Mouse (Mus musculus): Measurements from ENCODE around the gene Wnt9b. TPM values are rescaled to one million over a fixed set of nuclear protein-coding genes. Genes with fewer than 3 reads are reported as not detected.

Wnt9b gene
- not detected in 2 replicates for polyA plus RNA-seq (2015; fragmentation: Nextera tagmentation; extraction: Ambion mirVana)

GRCm38 (mm10) chr11:103749306-103750089 is at the start of gene Wnt9b:
TSS of gene Wnt9b (minus strand) at chr11:103749821.

GRCm38 (mm10) chr11:103773387-103774227 is 24.0 kb upstream of the Wnt9b start, which contains the start of gene Wnt3:
TSS of gene Wnt3 (plus strand) at chr11:103774150.

GRCm38 (mm10) chr11:103697565-103698176 is 52.0 kb downstream of the Wnt9b start, which contains the start of gene Gosr2:
TSS of gene Gosr2 (minus strand) at chr11:103697898.

Other genes starting within 250 kb of the Wnt9b start
- gene Lrrc37a, start 245.2 kb downstream of the Wnt9b start, polyA plus RNA-seq (2015; fragmentation: Nextera tagmentation; extraction: Ambion mirVana), result not detected in 2 replicates
- not detected in 2 replicates for gene Gm884, start 128.7 kb downstream of the Wnt9b start, polyA plus RNA-seq (2015; fragmentation: Nextera tagmentation; extraction: Ambion mirVana)
- gene Lyzl6, start 110.9 kb downstream of the Wnt9b start, polyA plus RNA-seq (2015; fragmentation: Nextera tagmentation; extraction: Ambion mirVana), result not detected in 2 replicates
- gene Rprml, start 100.3 kb downstream of the Wnt9b start, polyA plus RNA-seq (2015; fragmentation: Nextera tagmentation; extraction: Ambion mirVana), result 0.14 and 0.30 TPM in 2 replicates
- 58.6 and 64.2 TPM in 2 replicates for gene Gosr2, start 51.9 kb downstream of the Wnt9b start, polyA plus RNA-seq (2015; fragmentation: Nextera tagmentation; extraction: Ambion mirVana)
- gene Wnt3, start 24.3 kb upstream of the Wnt9b start, polyA plus RNA-seq (2015; fragmentation: Nextera tagmentation; extraction: Ambion mirVana), result 0.08 and 0.60 TPM in 2 replicates
- gene Nsf, start 204.2 kb upstream of the Wnt9b start, polyA plus RNA-seq (2015; fragmentation: Nextera tagmentation; extraction: Ambion mirVana), result 15.9 and 17.0 TPM in 2 replicates
- 21.1 and 26.0 TPM in 2 replicates for gene Arf2, start 216.9 kb upstream of the Wnt9b start, polyA plus RNA-seq (2015; fragmentation: Nextera tagmentation; extraction: Ambion mirVana)